Mouse (Mus musculus): ENCODE measurements at regions not wholly inside any gene's neighbourhood (a gene's known extent, or its start where the extent isn't known, plus 50 kb on each side); places are given as distances from the start of the nearest gene placed in this dataset.

- in situ Hi-C loops (cut with MboI, MseI) = no loop called here
These were observed 210.9 kb upstream of the St8sia2 start for GRCm38 (mm10) chr7:74224378-74224777.

DNA sequence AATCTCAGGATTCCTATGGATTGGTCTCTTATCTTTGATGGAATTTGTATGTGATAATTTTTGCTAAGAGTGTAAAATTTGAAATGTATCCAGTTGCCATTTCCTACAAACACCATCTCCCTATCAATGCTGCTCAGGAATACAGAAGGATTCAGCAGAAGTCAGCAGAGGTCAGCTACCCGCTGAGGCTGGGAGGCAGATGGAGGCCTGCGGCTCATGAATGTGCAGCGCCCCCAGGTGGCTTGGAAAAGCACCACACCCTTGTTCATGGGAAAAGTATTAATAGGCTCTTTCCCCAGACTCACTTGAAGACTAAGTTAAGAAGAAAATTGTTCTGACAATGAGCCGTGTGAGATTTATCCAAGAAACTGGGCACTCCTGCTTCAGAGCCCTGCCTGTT lies 187.2 kb upstream of the St8sia2 start:
- in situ Hi-C loops (cut with MboI, MseI) = loop anchor here (10.0 kb wide), 1 partner anchor 1516 kb away; no protein-coding TSS in a partner anchor

GRCm38 (mm10) chr7:74198796-74199195 lies 185.3 kb upstream of the St8sia2 start:
- in situ Hi-C loops (cut with MboI, MseI) = no loop called here

DNA sequence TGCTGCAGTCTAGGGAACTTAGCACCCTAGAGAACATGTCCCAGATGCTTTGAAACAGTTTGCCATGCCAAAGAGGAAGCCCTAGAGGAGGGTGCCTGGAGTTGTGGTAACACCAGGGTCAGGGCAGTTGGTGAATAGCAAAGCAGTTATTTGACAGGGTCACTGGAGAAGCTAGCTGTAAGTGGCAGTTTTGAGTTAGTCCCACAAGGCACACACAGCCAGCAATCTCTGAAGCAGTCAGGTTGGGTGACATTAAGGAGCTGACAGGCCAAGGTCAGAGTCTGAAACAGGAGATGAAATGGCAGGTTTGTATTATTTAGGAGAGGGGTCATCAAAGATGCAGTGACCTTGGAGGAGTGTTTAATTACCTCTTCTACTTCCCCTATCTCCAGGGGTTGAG lies 171.2 kb upstream of the St8sia2 start:
- in situ Hi-C loops (cut with MboI, MseI) = no loop called here

DNA sequence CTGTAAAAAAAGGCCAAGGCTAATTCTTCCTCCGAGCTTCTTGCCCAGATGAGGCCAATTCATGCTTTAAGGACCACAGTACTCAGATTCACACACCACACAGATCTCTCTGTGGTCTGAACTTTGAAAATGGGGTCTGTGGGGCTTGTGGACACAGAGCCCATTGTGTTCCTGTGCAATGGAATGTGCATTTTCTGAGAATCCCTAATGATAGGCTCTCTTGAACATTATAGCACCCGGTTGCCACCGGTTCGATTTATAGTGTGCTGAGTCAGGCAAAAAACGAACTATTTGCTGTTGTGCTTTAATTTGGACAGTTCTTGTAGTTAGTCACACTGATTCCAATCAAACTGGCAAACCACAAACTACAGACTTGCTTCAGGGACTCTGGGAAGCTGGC lies 160.7 kb upstream of the St8sia2 start:
- in situ Hi-C loops (cut with MboI, MseI) = no loop called here

DNA sequence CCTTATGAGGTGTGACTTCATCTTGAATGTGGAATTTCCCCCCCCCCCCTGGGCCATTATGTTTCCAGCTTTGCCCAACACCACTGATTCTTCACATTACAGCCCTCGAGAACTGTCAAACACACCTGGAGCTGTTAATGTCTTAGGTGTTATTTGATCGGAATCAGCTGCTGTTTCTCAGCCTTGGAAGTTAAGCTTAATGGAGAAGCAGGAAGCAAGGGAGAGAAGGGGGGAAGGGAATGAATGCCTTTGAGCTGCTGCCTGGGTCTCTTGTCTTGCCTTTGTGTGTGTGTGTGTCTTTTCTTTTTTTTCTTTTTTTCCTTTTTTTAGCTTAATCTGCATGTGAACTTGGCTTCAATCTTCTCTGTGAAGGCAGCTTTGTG lies 159.7 kb upstream of the St8sia2 start:
- in situ Hi-C loops (cut with MboI, MseI) = no loop called here

DNA sequence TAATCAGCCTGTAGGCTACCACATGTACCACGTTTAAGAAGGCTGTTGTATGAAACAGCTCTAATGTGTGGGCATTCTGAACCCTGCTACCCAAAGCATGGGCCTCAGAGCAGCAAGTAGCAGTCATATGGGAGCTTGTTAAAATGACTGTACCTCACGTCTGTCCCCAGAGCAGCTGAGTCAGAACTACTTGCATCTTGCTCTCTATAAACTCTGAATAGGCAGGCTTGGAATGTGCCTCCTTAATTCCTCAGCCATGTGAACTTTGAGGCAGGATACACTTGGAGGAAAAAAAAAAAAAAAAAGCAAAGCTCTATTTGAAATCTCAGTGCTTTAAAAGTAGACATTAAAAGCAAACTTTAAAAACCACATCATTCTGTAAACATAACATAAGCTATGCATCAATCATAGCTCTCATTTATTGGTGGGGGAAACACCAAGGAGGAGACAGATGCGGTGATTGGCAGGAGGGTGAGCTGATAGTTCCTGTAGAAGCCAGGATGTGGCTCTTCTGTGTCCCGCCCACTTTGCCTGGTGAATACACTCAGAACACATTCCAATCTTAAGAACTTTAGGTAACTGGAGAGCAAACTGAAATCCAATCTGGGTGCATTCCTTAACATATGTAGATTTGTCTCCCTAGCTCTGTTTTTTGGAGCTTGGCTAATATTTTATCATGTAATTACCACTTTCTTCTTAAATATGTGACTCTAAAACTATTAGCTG lies 159.2 kb upstream of the St8sia2 start:
- in situ Hi-C loops (cut with MboI, MseI) = no loop called here

DNA sequence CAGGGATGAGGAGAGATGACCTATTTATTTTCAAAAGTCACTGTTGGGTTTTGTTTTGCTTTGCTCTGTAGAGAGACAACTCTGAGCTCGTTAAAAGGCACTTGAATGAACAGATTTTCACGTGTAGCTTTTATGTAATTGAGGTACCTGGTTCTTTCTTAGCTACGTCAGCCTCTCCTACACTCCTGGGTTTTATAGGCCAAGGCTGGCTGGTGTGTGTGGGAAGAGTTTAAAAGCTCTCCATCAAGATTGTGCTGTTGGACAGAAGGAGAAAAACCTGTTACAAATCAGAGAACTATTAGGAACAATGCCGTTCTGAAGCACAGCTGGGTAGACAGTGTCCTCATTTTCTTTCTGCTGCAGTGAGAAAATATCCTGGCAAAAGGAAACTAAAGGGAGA lies 138.1 kb upstream of the St8sia2 start:
- in situ Hi-C loops (cut with MboI, MseI) = no loop called here

DNA sequence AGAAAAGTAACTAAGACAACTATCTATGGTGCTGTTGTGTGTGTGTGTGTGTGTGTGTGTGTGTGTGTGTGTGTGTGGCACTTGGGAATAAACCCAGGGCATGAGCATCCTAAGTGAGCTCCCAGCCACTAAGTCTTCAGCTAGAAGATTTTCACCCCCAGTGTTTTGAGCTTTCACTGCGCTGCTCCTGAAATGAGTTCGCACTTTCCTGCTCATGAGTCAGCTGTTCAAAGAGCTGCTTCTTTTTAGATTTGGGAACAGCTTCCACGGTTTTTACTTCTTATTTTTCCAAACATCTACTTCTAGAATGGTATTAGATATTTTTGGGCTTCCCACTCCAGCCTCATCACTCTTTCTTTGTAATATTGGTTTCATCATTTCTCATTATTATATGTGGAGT lies 129.7 kb upstream of the St8sia2 start:
- in situ Hi-C loops (cut with MboI, MseI) = no loop called here

GRCm38 (mm10) chr7:74138169-74138568 lies 124.7 kb upstream of the St8sia2 start:
- in situ Hi-C loops (cut with MboI, MseI) = no loop called here

GRCm38 (mm10) chr7:74130206-74130836 lies 116.8 kb upstream of the St8sia2 start:
- in situ Hi-C loops (cut with MboI, MseI) = no loop called here

DNA sequence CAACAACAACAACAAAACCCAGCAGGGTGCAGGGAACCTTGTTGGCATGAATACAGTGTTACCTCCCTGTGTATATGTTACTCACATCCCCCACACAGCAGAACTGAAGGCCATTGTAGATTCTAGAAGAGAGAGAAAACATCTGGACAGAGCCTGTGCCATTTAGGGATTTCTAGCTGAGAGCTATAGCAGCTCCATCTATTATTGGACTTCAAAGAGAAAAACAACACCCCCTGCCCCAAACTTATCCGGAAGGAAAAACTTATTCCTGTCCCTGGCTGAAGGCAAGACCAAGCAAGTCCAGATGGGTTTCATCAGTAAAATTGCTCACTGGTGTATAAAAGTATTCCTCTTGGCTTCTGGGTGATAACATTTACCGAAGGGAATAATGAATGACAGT lies 98.6 kb upstream of the St8sia2 start:
- in situ Hi-C loops (cut with MboI, MseI) = no loop called here

- in situ Hi-C loops (cut with MboI, MseI) = no loop called here
These were observed 94.9 kb upstream of the St8sia2 start for GRCm38 (mm10) chr7:74108347-74108746.

DNA sequence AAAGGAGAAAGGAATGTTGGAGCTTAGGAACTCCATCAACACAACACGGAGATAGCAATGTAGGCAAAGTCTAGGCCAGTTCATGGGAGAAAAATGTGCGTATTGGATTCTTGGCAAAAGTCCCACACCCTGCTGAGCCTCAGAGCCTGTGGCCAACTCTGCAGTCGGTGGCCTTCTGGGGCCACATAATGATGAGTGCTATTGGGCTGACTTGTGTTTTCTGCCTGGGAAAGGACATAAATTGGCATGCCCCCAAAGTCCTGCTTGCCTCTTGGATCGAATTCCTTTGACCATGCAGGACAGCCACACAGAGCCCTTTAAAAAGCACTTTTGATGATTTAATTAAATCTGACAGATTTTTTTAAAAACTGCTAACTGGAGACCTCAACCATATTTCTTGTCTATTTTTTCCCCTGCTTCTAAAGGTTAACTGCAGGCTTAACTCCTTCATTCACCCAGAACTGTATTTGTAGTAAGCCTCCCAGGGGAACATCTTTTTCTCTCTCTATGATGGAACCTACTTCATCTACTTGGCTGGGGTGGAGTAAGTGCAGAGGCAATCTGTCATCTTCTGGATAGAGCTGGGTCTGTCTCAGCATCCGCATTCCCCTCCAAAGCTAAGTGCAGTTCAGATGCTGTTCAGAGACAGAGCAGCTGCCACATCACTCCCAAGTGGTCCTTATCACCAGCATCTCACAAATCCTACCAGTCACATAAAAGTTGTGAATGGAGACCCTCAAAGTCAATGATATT lies 93.9 kb upstream of the St8sia2 start:
- in situ Hi-C loops (cut with MboI, MseI) = no loop called here

DNA sequence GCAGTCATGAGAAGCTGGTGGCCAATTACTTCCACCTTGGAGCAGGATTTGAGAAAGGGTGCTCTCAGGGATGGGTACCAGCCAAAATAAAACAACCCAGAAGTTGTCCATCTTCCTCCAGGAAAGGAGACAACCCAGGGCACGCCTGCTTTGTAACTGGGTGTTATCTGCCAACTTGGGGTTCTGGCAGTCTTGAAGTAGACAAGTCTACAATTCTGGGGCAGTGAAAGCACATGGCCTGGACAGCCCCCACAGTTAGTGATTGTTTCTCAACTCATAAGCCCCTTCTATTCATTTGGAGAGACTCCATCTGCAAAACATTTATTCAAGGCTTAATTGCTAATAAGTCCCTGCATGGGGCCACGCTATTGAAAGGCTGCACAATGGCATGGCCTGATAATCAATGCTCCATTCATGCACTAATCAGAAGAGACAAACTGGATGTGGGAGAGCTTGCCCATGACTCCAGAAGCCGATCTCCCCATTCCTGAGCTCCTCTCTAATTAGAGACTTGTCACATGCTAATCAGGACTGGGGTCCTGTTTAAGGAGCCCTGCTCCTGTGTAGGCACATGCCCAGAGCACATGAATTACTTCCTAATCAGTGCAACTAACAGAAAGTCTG lies 78.0 kb upstream of the St8sia2 start:
- in situ Hi-C loops (cut with MboI, MseI) = no loop called here

- in situ Hi-C loops (cut with MboI, MseI) = no loop called here
These were observed 67.4 kb upstream of the St8sia2 start for GRCm38 (mm10) chr7:74080846-74081235.

- in situ Hi-C loops (cut with MboI, MseI) = no loop called here
These were observed 66.8 kb upstream of the St8sia2 start for GRCm38 (mm10) chr7:74080079-74080845.

GRCm38 (mm10) chr7:74072632-74073031 lies 59.1 kb upstream of the St8sia2 start:
- in situ Hi-C loops (cut with MboI, MseI) = no loop called here

GRCm38 (mm10) chr7:74070836-74071235 lies 57.3 kb upstream of the St8sia2 start:
- in situ Hi-C loops (cut with MboI, MseI) = no loop called here

DNA sequence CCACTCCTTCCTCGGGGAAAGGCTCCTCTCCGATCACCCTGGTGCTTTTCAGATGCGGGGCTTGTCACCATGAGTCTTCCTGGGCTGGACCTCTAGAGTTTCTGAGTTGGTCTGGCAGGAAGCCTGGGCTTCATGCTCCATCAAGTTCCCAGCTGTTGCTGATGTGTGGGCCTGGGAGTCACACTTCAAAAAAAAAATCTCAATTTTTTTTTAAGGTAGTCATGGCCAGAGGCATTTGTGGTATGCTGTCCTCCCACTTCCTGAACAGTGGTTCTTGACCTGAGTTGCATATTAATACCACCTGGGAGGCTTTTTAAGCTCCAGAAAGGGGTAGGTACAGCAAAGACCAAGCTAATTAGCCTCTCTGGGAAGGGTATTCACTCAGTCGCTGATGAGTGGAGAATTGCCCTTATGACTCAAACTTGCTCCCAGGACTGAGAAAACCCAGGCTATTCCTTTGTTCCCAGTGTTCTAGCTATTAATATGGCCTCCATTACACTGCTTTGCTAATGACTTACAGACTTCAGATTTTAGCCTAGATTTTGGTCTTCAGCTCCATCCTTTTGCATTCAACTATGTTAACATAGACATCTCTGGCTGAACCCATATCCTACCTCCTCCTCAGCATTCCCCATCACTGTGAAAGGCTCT lies 52.1 kb upstream of the St8sia2 start:
- in situ Hi-C loops (cut with MboI, MseI) = no loop called here
